8 mouse cellular contexts compared by ENCODE assay signal in genomic region chr11:95827464-95828085, GRCm38 (mm10). TPM values are rescaled to one million over a fixed set of nuclear protein-coding genes. Genes with fewer than 3 reads are reported as not detected.
A peak's percentile ranks its signal among the peaks of the same experiment; 100 is the strongest.
DNase-seq lines count a peak whose midpoint lies in the region; ATAC-seq and TF ChIP-seq lines count a peak whose summit lies in the region.

No protein-coding gene starts in this region.

- ATAC-seq in forebrain, embryonic 11.5 days (replicated peaks; ENCODE audit: low FRiP score), result no peak
- no peak for ATAC-seq in forebrain, embryonic 13.5 days
- no peak for ATAC-seq in lung, embryonic 14.5 days (ENCODE audit: insufficient read depth)

- no peak overlapping the region for H3K9ac ChIP-seq in forebrain, embryonic 11.5 days (ENCODE audit: low read length)
- H3K9ac ChIP-seq in forebrain, embryonic 13.5 days, result no peak overlapping the region
- no peak overlapping the region for H3K9ac ChIP-seq in lung, embryonic 14.5 days

- TF ChIP-seq CTCF in lung, embryonic 14.5 days (IDR thresholded peaks at IDR 0.05; ENCODE audit: low read depth), result peak; percentile 85

- no peak overlapping the region for H3K4me2 ChIP-seq in forebrain, embryonic 11.5 days (ENCODE audit: low read depth, low read length, severe bottlenecking)
- H3K4me2 ChIP-seq in forebrain, embryonic 13.5 days, result no peak overlapping the region
- H3K4me2 ChIP-seq in lung, embryonic 14.5 days, result no peak overlapping the region

- no peak overlapping the region for H3K27ac ChIP-seq in forebrain, embryonic 11.5 days (ENCODE audit: low read depth, low read length)
- no peak overlapping the region for H3K27ac ChIP-seq in forebrain, embryonic 13.5 days
- no peak overlapping the region for H3K27ac ChIP-seq in lung, embryonic 14.5 days (ENCODE audit: low read depth)

- H3K9me3 ChIP-seq in forebrain, embryonic 11.5 days (ENCODE audit: control insufficient read depth, low read length), result no peaks in the 10 kb centered on the region
- H3K9me3 ChIP-seq in forebrain, embryonic 13.5 days (replicated peaks), result no peaks in the 10 kb centered on the region
- H3K9me3 ChIP-seq in lung, embryonic 14.5 days (ENCODE audit: low read depth, low read length), result no peaks in the 10 kb centered on the region

- H3K27me3 ChIP-seq in forebrain, embryonic 11.5 days (ENCODE audit: control insufficient read depth, insufficient read depth, low read length), result peaks cover 75% of the 10 kb centered on the region
- H3K27me3 ChIP-seq in forebrain, embryonic 13.5 days, result peaks cover 88% of the 10 kb centered on the region
- peaks cover 71% of the 10 kb centered on the region for H3K27me3 ChIP-seq in lung, embryonic 14.5 days (ENCODE audit: insufficient read depth, low read length)

- 19% methylated on average over 3 of the region's 3 CpGs for WGBS in forebrain, embryonic 11.5 days
- WGBS in forebrain, embryonic 13.5 days, result 19% methylated on average over 3 of the region's 3 CpGs
- WGBS in lung, embryonic 14.5 days, result 15% methylated on average over 3 of the region's 3 CpGs

- no peak overlapping the region for H3K4me3 ChIP-seq in forebrain, embryonic 11.5 days (ENCODE audit: low read depth, low read length)
- H3K4me3 ChIP-seq in forebrain, embryonic 13.5 days, result no peak overlapping the region
- no peak overlapping the region for H3K4me3 ChIP-seq in lung, embryonic 14.5 days (ENCODE audit: low read depth, low read length)

- H3K4me1 ChIP-seq in forebrain, embryonic 11.5 days (replicated peaks; ENCODE audit: control insufficient read depth, insufficient read depth, low read length), result peaks cover 10% of the 10 kb centered on the region; the same call in 1 of the 2 replicates
- H3K4me1 ChIP-seq in forebrain, embryonic 13.5 days, result peaks cover 25% of the 10 kb centered on the region
- H3K4me1 ChIP-seq in lung, embryonic 14.5 days (ENCODE audit: insufficient read depth), result no peaks in the 10 kb centered on the region

- no peaks in the 10 kb centered on the region for H3K36me3 ChIP-seq in forebrain, embryonic 11.5 days (ENCODE audit: control insufficient read depth, insufficient read depth, low read length)
- no peaks in the 10 kb centered on the region for H3K36me3 ChIP-seq in forebrain, embryonic 13.5 days (ENCODE audit: poor library complexity, severe bottlenecking)
- no peaks in the 10 kb centered on the region for H3K36me3 ChIP-seq in lung, embryonic 14.5 days (ENCODE audit: insufficient read depth)

- DNase-seq in forebrain, embryonic 11.5 days (ENCODE audit: low spot score), result peak; percentile 80
- peak; percentile 65 for DNase-seq in urinary bladder, postnatal 25 days (ENCODE audit: low spot score)
- no peak for DNase-seq in urinary bladder, postnatal 4 days (ENCODE audit: low spot score in 2 of 2)
- DNase-seq in embryo, embryonic 10.5 days (ENCODE audit: low spot score), result peak; percentile 84
- peak; percentile 88 for DNase-seq in induced T-regulatory cell, adult 2 months (ENCODE audit: low read depth)
- peak; percentile 91 for DNase-seq in lung, embryonic 14.5 days
- peak; percentile 57 to 68 for DNase-seq in spleen, postnatal 14 days (ENCODE audit: low spot score in 2 of 2)

RNA-seq across cellular contexts. Expression of gene Phospho1, which starts 3.3 kb away (rescaled TPM):
- 0.51 TPM in 1 of 2 replicates, not detected in the other for polyA plus RNA-seq in forebrain, embryonic 11.5 days (2014; fragmentation: Nextera tagmentation; extraction: Ambion mirVana)
- not detected in 2 replicates for polyA plus RNA-seq in forebrain, embryonic 13.5 days (2015; fragmentation: Nextera tagmentation; extraction: Ambion mirVana)
- 0.37 TPM in 1 of 2 replicates, not detected in the other for polyA plus RNA-seq in lung, embryonic 14.5 days (2014; fragmentation: Nextera tagmentation; extraction: Ambion mirVana)

RNA-seq across cellular contexts. Expression of gene Gngt2, which starts 9.4 kb away (rescaled TPM):
- polyA plus RNA-seq in forebrain, embryonic 11.5 days (2014; fragmentation: Nextera tagmentation; extraction: Ambion mirVana), result 3.5 and 5.1 TPM in 2 replicates
- 1.4 and 2.8 TPM in 2 replicates for polyA plus RNA-seq in forebrain, embryonic 13.5 days (2015; fragmentation: Nextera tagmentation; extraction: Ambion mirVana)
- 13.4 and 14.8 TPM in 2 replicates for polyA plus RNA-seq in lung, embryonic 14.5 days (2014; fragmentation: Nextera tagmentation; extraction: Ambion mirVana)

RNA-seq across cellular contexts. Expression of gene Abi3, which starts 14.7 kb away (rescaled TPM):
- 0.97 and 1.1 TPM in 2 replicates for polyA plus RNA-seq in forebrain, embryonic 11.5 days (2014; fragmentation: Nextera tagmentation; extraction: Ambion mirVana)
- 0.96 and 1.5 TPM in 2 replicates for polyA plus RNA-seq in forebrain, embryonic 13.5 days (2015; fragmentation: Nextera tagmentation; extraction: Ambion mirVana)
- 7.2 TPM in 2 replicates for polyA plus RNA-seq in lung, embryonic 14.5 days (2014; fragmentation: Nextera tagmentation; extraction: Ambion mirVana)

Comparison
In these comparisons a context has a peak if more than half of its experiments do, and no peak if none do; other contexts are left out.
1. DNase-seq: peak in forebrain, embryonic 11.5 days (single experiment), urinary bladder, postnatal 25 days (single experiment), embryo, embryonic 10.5 days (single experiment), induced T-regulatory cell, adult 2 months (single experiment), lung, embryonic 14.5 days (single experiment) and spleen, postnatal 14 days (2 of 2); none in urinary bladder, postnatal 4 days (0 of 2).